Mouse (Mus musculus) G1E (cell line): ENCODE data around the gene Htr3b. TPM values are rescaled to one million over a fixed set of nuclear protein-coding genes. Genes with fewer than 3 reads are reported as not detected.

Source experiments
- ATAC-seq: 2 replicates; pipeline ENCODE4 v1.8.0; 2016; ENCODE audit warnings: mild to moderate bottlenecking; ENCODE audit not compliant: insufficient number of reproducible peaks, poor library complexity, low FRiP score, severe bottlenecking; ENCODE audit errors: extremely low read depth
- DNase-seq: peaks from one replicate; pipeline ENCODE4 v3.0.0; 2012; ENCODE audit warnings: low spot score
- H3K27me3 ChIP-seq: 2 replicates; pipeline ENCODE4 v1.6.1; 2012; ENCODE audit warnings: mild to moderate bottlenecking, low read length, inconsistent platforms; ENCODE audit not compliant: insufficient read depth
- H3K36me3 ChIP-seq: replicated peaks from 2 replicates; pipeline ENCODE3; 2012; ENCODE audit warnings: mild to moderate bottlenecking, inconsistent platforms
- H3K4me1 ChIP-seq: 2 replicates; pipeline ENCODE4 v1.6.1; 2012; ENCODE audit warnings: low read depth, low read length, inconsistent platforms, mixed read lengths; ENCODE audit not compliant: insufficient read depth
- H3K4me3 ChIP-seq: 2 replicates; pipeline ENCODE4 v1.5.1; 2012; ENCODE audit warnings: low read depth, mild to moderate bottlenecking, inconsistent platforms, low read length, moderate library complexity, mixed read lengths
- H3K9me3 ChIP-seq: replicated peaks from 2 replicates; pipeline ENCODE4 v1.6.1; 2012; ENCODE audit warnings: inconsistent platforms
- CTCF ChIP-seq: IDR thresholded peaks from 2 replicates; pipeline ENCODE4 v1.5.1; 2012; ENCODE audit warnings: low read depth, low read length, inconsistent platforms, mixed read lengths
- GATA1 ChIP-seq: IDR thresholded peaks from 2 replicates; pipeline ENCODE4 v1.6.1; 2012; ENCODE audit warnings: borderline replicate concordance, low read length, inconsistent platforms, mixed read lengths
- GATA2 ChIP-seq: IDR thresholded peaks from 2 replicates; pipeline ENCODE4 v1.6.1; 2012; ENCODE audit warnings: low read depth, low read length, inconsistent platforms, borderline replicate concordance
- POLR2AphosphoS5 ChIP-seq: IDR thresholded peaks from 2 replicates; pipeline ENCODE4 v1.6.1; 2012; ENCODE audit warnings: low read depth, low read length, inconsistent platforms; ENCODE audit not compliant: insufficient replicate concordance
- TAL1 ChIP-seq: conservative IDR thresholded peaks from 2 replicates; pipeline ENCODE4 v1.6.1; 2012; ENCODE audit warnings: low read depth, low read length, inconsistent platforms, mixed read lengths
- polyA plus RNA-seq: library from polyadenylated mRNA; stranded (reverse); fragments of >175 nt; gene quantifications from 2 replicates; pipeline ENCODE4 v1.2.3, GENCODE M21; 2012
- total RNA-seq, 2 experiments: library from RNA; stranded (forward) in 1 of 2; stranded (reverse) in 1 of 2; fragments of 200-1000 nt in 1 of 2; fragments of >200 nt in 1 of 2; fragmentation: Nextera tagmentation in 1 of 2; gene quantifications; 2 replicates each; pipeline ENCODE4 v1.2.3; 2014 to 2017

Htr3b gene
- total and polyA plus RNA-seq, 3 experiments = not detected

DNA sequence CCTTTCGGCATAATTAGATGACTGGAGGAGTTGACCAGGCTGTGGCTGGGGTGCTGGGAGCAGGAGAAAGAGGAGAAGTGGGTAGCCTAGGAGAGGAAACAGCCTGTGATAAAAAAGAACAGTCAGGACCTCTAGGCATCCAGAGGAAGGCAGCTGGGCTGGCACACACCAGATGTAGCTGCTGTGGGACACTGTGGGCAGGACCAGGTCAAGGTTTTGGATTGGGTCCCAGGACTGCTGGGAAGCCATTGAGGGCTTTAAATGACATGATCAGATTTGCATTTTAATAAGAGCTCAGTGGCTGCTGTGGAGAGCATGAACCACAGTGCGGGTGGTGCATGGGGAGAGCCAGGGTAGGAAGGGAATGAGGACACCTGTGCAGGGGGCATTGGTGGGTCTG, 61.0 kb downstream of the Htr3b start:
- DNase-seq = no peak
- Histone ChIP-seq H3K9me3 (no peaks in the 10 kb centered on the region), H3K4me3 (no peak overlapping the region), H3K36me3 (no peaks in the 10 kb centered on the region), H3K27me3 (peaks cover 6% of the 10 kb centered on the region; the same call in 1 of the 2 replicates), H3K4me1 (no peaks in the 10 kb centered on the region)
- ATAC-seq = no peak
- TF ChIP-seq TAL1 = no peak
- TF ChIP-seq CTCF = no peak
- no peak for TF ChIP-seq POLR2AphosphoS5
- no peak for TF ChIP-seq GATA1
- no peak for TF ChIP-seq GATA2

DNA sequence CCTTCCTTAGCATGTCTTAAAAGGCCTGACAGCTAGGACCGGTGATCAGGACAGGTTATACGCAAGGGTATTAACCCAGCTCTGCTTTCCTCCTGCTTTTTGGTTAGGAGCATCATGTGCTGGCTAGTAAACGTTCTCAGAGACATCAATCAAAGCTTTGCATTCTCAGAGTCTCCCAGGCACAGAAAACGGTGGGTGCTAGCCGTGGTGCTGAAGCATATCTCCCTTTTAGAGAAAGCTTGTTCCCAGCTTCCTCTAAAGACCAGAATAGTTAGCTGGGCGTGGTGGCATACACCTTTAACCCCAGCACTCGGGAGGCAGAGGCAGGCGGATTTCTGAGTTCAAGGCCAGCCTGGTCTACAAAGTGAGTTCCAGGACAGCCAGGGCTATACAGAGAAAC, 66.2 kb downstream of the Htr3b start:
- no peaks in the 10 kb centered on the region for H3K36me3 ChIP-seq
- no peaks in the 10 kb centered on the region for H3K4me1 ChIP-seq
- peak; percentile 12 for DNase-seq
- H3K9me3 ChIP-seq = no peaks in the 10 kb centered on the region
- no peak overlapping the region for H3K4me3 ChIP-seq
- TF ChIP-seq POLR2AphosphoS5 (no peak), CTCF (no peak), GATA1 (no peak), GATA2 (no peak), TAL1 (no peak)
- peaks cover 11% of the 10 kb centered on the region; the same call in 1 of the 2 replicates for H3K27me3 ChIP-seq
- ATAC-seq = no peak

DNA sequence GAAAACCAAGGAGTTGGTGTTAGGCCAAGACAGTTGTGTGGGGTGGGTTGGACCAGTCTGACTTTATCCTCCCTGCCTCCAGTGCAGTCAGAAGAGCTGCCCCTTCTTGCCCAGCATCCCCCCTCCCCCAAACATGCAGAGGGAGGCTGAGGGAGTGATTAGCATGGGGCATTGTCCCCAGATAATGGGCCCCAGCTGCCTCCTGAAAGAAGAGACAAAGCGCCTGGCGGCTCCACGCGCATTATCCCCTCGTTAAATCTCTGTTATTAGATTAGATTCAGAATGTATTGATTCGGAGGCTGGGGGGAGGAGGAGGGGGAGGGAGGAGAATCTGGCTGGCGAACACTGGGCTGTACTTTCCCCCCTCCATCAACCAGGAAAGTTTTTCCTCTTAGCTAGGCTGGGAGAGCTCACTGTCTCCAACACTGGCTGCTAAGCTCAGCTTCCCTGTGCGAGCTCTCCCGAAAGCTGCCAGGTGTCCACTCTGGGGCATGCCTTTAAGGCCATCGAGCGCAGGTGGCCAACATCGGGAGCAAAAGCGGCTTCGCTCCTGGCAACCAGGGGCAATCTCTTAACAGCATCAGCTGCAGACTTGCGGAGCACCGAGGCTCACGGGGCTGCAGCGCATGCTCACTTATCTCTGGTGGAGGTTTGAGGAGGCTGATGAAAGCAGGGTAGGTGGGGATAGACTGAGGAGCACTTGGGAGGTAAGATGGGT, 68.8 kb downstream of the Htr3b start:
- no peak for TF ChIP-seq GATA1
- no peak for TF ChIP-seq TAL1
- TF ChIP-seq GATA2 = no peak
- no peak for TF ChIP-seq CTCF
- no peak for TF ChIP-seq POLR2AphosphoS5
- DNase-seq (no peak), ATAC-seq (no peak)
- H3K4me1 ChIP-seq = no peaks in the 10 kb centered on the region
- no peak overlapping the region for H3K4me3 ChIP-seq
- peaks cover 13% of the 10 kb centered on the region; the same call in 1 of the 2 replicates for H3K27me3 ChIP-seq
- H3K9me3 ChIP-seq = no peaks in the 10 kb centered on the region
- no peaks in the 10 kb centered on the region for H3K36me3 ChIP-seq

GRCm38 (mm10) chr9:48894755-48895154, 70.0 kb downstream of the Htr3b start:
- TF ChIP-seq GATA1 = no peak
- TF ChIP-seq TAL1 = no peak
- TF ChIP-seq POLR2AphosphoS5 = no peak
- TF ChIP-seq CTCF = no peak
- no peak for DNase-seq
- Histone ChIP-seq H3K4me3 (no peak overlapping the region), H3K4me1 (no peaks in the 10 kb centered on the region; the same call in 1 of the 2 replicates), H3K27me3 (peaks cover 13% of the 10 kb centered on the region; the same call in 1 of the 2 replicates), H3K9me3 (no peaks in the 10 kb centered on the region), H3K36me3 (no peaks in the 10 kb centered on the region)
- ATAC-seq = no peak

- Histone ChIP-seq H3K36me3 (no peaks in the 10 kb centered on the region), H3K27me3 (peaks cover 13% of the 10 kb centered on the region; the same call in 1 of the 2 replicates), H3K4me1 (no peaks in the 10 kb centered on the region; the same call in 1 of the 2 replicates), H3K4me3 (no peak overlapping the region), H3K9me3 (no peaks in the 10 kb centered on the region)
- TF ChIP-seq CTCF (peak; percentile 38; the same call in 1 of the 2 replicates), GATA1 (no peak)
- DNase-seq (peak; percentile 14), ATAC-seq (no peak)
These were observed 70.8 kb downstream of the Htr3b start for GRCm38 (mm10) chr9:48893986-48894385.

- H3K36me3 ChIP-seq = no peaks in the 10 kb centered on the region
- no peaks in the 10 kb centered on the region for H3K9me3 ChIP-seq
- H3K27me3 ChIP-seq = peaks cover 28% of the 10 kb centered on the region
- no peak for DNase-seq
- no peaks in the 10 kb centered on the region; the same call in 1 of the 2 replicates for H3K4me1 ChIP-seq
- no peak for ATAC-seq
- TF ChIP-seq TAL1 (no peak), GATA1 (no peak), POLR2AphosphoS5 (no peak), GATA2 (no peak), CTCF (no peak)
- H3K4me3 ChIP-seq = no peak overlapping the region
These were observed 75.7 kb downstream of the Htr3b start for GRCm38 (mm10) chr9:48889093-48889492.

Other genes starting within 250 kb of the Htr3b start
- gene Zbtb16, start 128.8 kb downstream of the Htr3b start, total RNA-seq (2014; fragmentation: Nextera tagmentation) = 35.0 and 45.5 TPM in 2 replicates
- gene Zbtb16, start 128.8 kb downstream of the Htr3b start, total RNA-seq (2017) = 9.7 and 10.6 TPM in 2 replicates
- gene Zbtb16, start 128.8 kb downstream of the Htr3b start, polyA plus RNA-seq = 18.4 and 20.0 TPM in 2 replicates
- not detected in 2 replicates for gene Htr3a, start 53.9 kb downstream of the Htr3b start, total RNA-seq (2014; fragmentation: Nextera tagmentation)
- gene Htr3a, start 53.9 kb downstream of the Htr3b start, total RNA-seq (2017) = 0.06 TPM in 1 of 2 replicates, not detected in the other
- not detected in 2 replicates for gene Htr3a, start 53.9 kb downstream of the Htr3b start, polyA plus RNA-seq
- 28.7 and 33.3 TPM in 2 replicates for gene Usp28, start 20.4 kb upstream of the Htr3b start, total RNA-seq (2014; fragmentation: Nextera tagmentation)
- gene Usp28, start 20.4 kb upstream of the Htr3b start, total RNA-seq (2017) = 12.2 and 12.3 TPM in 2 replicates
- 10.1 and 10.7 TPM in 2 replicates for gene Usp28, start 20.4 kb upstream of the Htr3b start, polyA plus RNA-seq
- 52.0 and 53.1 TPM in 2 replicates for gene Zw10, start 90.6 kb upstream of the Htr3b start, total RNA-seq (2014; fragmentation: Nextera tagmentation)
- 45.8 and 46.4 TPM in 2 replicates for gene Zw10, start 90.6 kb upstream of the Htr3b start, total RNA-seq (2017)
- 5.2 and 6.6 TPM in 2 replicates for gene Zw10, start 90.6 kb upstream of the Htr3b start, polyA plus RNA-seq
- gene Tmprss5, start 116.3 kb upstream of the Htr3b start, total RNA-seq (2014; fragmentation: Nextera tagmentation) = not detected in 2 replicates
- gene Tmprss5, start 116.3 kb upstream of the Htr3b start, total RNA-seq (2017) = 0.22 and 0.23 TPM in 2 replicates
- not detected in 2 replicates for gene Tmprss5, start 116.3 kb upstream of the Htr3b start, polyA plus RNA-seq